Mouse (Mus musculus): ENCODE measurements around the gene Gm10271.
A peak's percentile ranks its signal among the peaks of the same experiment; 100 is the strongest.

Gene Gm10271

DNA sequence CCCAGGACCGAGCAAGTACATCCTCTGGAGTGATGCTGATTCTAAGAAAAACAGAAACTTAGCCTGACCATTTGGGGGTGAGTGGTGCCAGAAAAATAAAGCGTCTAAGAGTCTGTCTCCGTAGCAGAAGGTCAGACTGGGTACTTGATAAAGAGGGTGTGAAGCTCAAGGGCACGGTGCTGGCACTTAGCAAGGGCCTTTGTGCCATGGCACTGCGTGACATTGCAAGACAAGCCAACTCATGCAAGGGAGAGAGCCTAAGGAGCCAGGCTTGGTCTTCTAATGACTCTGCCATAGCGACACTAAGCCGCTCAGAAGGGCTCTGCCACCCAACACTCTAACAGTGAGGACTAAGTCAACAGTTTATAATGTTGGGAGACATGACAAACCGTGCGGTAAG is 6.4 kb upstream of the Gm10271 start:
- DNase-seq (ENCODE audit: low read depth, low spot score), result no peak

DNA sequence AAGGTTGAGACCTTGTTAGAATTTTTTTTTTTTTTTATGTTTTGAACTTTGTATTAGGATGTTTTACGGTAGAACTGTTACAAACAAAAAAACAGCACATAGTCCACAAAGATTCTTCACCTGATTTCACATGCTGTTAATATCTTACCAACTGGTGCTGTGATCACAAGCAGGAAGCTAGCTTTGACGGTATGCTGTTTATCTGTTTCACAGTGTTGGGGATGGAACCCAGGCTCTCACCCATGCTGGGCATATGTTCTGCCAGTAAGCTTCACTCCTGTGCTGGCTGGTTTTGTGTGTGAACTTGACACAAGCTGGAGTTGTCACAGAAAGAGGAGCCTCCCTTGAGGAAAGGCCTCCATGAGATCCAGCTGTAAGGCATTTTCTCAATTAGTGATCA is 5.4 kb upstream of the Gm10271 start:
- no peak for DNase-seq (ENCODE audit: low read depth, low spot score)

DNA sequence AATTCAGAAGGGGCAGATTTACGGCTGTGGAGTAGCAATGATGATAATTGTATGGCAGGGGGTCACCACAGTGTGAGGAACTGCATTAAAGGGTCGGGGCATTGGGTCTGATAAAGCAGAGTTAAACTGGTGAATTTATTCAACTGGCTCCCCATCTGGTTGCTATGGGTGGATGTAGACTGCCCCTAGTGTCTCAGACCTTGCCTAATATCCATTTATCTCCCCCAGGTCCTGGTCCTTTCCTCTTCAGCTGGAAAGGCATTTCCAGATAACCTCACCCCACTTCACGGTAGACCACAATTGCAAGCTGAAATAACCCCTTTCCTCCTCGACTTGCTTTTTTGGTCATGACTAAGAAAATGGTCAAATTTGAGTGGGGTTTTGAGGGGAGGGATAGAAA is 5.0 kb upstream of the Gm10271 start:
- DNase-seq (ENCODE audit: low read depth, low spot score), result no peak

DNA sequence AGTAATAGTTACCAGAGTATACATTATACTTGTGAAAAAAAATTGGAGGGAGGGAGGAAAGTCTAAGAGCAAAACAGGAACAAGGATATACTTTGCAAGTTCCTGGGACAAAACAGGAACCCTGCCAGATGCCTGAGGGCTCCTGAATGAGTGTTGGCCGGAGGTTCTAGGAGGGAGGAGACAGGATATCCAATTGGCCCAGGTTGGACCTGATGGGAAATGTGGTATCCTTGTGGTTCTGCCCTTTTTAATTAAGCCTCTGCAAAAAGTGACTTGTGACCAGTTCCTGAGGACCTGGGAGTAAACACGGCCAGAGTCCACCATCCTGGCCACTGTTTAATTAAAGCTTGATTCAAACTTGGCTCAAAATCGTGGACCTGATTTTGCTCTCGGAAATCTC is 3.7 kb downstream of the Gm10271 start:
- no peak for DNase-seq (ENCODE audit: low read depth, low spot score)

DNA sequence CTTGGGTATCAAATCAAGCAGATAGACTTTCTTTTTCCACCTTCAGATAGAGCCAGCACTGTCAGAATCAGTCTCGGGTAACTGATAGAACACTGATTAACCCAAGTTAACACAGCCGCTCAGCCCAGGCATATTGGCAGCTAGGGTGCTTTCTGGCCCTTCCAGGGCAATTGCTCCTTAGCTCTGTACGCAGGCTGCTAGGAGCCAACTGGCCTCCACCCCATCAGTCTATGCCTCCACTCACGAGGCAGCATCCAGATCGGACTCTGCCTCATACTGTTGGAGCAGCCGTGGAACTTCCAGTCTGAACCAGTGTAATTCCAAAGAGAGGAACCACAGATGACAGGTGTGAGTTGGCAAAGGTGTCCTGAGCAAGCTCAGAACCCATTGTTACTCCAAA is 6.3 kb downstream of the Gm10271 start:
- DNase-seq (ENCODE audit: low read depth, low spot score), result no peak

DNA sequence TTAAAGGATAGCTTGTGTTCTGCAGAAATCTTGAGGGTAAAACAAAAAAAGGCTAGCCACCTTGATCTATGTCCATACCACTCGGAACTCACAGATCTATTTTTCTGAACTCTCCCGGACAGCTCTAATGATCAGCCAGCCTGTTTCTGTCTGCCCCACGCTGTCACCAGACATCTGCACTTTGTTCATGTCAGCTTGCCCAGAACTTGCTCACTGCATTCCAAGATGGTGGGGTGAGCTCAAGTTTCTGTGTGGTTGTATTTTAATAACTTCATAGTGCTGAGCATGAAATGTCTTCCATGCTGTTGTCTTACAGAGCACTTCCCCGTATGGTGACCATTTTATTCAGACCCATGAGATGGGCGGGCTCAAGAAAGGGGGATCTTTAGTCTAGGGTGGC is 7.1 kb downstream of the Gm10271 start:
- DNase-seq (ENCODE audit: low read depth, low spot score), result peak; percentile 58

DNA sequence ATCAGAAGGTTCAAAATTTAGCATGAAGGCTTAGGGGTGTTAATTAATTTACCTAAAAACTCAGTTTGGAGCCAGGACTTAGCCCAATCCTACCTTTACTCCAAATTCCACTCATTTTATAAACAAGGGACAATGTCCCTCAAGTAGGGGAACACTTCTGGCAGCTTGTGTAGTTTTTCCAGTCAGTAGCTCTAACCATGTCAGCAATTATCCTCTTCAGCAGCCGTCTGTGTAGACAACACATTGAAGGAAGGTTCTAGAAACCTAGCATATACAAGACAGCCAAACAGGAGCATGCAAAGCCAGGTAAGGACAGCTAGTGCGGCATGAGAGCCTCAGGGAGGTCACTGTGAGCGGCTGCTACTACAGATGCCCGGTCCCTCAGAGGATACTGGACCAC is 7.8 kb downstream of the Gm10271 start:
- no peak for DNase-seq (ENCODE audit: low read depth, low spot score)

DNA sequence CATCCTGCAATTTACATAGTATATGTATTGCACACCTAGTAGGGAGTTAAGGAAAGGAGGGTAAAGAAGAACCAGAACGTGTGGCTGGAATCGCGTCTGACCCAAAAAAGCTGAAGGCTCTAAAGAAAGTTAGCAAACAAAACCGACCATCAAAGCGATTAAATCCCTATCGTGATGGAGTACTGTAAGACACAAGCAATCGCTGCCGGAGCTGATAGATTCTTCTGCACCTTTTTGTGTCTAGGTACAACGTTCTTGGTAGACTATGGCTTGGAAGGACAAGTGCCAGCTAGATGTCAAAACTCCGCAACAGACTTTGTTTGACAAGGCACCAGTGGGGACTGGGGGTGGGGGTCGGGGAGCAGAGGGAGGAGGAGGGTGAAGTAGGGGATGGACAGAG is 8.3 kb downstream of the Gm10271 start:
- DNase-seq (ENCODE audit: low read depth, low spot score), result no peak

DNA sequence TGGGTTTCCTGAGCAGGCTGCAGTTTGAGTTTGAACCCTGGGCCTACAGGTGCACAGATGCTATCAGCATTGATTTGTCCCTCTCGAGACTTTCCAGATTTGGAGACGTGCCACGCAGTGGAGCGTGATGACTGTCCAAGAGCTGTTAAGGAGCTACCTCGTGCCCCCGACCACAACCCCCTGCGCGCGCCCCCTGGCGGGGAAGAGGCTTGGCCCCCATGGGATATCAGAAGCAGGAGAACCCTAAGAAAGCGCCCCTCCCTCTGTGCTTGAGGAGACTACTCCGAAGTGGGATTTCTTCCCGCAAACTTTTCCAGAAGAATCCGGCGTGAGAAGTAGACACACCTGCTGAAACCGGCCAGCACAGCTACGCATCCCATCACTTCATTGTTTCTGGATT is 9.6 kb downstream of the Gm10271 start:
- no peak for DNase-seq (ENCODE audit: low read depth, low spot score)

DNA sequence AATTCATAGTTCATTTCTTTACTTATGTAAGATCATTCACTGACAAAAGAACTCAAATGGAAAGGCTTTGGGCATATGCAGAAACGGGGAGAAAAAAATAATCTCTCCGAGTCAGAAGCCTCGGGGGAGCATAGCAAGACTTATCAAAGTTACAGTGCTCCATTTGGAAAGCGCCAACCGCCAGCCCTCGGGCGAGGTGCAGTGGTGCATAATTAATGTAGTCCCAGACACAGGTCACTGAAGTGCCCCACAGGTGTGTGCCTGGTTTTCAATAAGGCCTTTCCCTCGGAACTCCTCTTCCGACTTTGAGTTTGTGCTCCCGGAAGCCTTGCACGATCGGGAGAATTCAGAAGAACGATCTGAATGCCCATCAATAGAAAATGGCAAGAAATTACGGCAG is 10.3 kb downstream of the Gm10271 start:
- DNase-seq (ENCODE audit: low read depth, low spot score), result no peak

DNA sequence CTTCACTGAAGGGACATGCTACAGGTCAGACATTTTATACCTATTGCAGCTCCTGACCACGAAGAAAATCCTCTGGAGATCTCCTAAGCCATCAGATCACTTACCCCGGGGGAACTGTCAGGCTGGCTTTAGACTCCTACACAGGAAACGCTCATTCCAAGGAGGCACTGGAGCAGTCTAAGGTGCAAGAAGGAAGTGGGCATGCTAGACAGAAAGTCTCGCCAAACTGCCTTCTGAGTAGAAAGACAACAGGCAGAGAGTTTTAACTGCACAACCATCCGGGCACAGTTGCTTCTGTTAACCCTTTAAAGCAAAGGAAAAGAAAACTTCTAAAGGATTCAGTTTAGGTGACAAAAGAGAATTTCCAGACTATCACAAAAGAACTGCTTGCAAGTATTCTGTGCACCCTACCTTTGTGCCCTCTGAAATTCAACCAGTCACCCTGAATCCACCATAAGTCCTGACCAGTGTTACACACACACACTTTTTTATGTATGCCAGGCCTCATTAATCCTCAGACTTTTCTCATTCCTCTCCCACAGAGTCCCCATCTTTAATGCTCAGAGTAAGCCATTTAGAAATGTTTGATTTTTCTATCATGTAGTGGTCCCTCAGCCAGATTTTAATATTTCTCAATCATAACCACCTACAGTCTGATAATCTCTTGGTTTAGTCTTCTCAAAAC is 14.4 kb downstream of the Gm10271 start:
- no peak for DNase-seq (ENCODE audit: low read depth, low spot score)

DNA sequence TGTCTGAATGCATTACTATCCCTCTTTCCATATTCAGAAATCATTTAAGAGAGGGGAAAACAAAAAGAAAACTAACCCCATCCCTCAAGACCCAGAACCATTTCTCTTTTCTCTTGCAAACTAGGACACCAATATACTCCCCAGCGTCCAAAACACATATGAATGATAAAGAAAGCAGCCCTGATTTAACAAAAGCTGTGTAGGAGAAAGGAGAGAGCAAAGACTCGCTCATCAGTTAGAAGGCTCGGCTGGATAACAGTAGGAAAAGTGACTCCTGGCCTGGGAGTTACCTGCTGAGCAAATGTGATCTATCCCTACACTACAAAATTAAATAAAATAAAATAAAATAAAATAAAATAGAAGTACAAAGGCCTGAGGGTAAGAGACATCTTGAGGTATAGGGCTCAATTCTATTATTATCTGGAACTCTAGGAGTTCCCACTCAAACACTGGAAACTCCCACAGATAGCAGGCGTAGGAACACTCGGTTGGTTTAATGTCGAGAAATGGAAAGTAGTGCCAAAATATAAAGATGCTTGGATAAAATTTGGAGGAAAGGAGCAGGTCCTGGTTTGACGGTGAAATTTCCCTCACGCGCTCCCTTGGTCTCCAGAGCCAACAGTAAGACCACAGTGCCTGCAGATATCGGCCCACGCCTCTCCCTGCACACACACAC is 15.8 kb downstream of the Gm10271 start:
- DNase-seq (ENCODE audit: low read depth, low spot score), result no peak

DNA sequence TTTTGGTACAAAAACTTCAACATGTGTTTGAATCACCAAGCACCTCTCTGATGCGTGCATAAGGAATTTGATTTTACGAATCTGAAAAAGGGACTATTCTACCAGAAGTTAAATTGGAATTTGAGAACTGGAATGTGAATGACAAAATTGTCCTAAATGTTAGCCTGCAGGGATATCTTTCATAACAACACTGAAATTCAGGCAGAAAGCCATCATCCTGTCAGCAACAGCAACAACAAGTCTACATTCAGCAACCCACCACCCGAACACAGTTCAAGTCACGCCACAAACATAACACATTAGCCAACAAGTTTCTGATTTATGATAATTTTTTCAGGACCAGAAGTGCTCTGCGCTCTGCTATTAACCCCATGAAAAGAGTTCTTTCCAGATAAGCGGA is 17.2 kb downstream of the Gm10271 start:
- no peak for DNase-seq (ENCODE audit: low read depth, low spot score)

DNA sequence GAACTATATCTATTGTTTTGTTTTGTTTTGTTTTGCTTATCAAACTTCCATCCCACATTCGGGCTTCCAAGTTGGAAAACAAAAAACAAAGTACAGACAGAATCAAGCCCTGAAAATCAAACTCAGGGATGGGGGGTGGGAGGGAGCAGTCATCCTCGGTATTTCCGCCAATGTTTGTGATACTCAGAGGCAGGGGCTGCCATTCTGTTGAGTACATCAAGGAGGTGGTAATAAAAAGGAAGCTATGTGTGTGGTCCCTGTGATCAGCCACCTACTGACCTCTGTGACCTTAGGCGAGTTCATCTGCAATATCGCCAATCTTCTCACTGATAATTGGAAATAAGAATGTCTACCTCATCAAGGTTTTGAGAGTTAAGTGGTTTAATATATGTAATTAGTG is 21.5 kb downstream of the Gm10271 start:
- no peak for DNase-seq (ENCODE audit: low read depth, low spot score)

DNA sequence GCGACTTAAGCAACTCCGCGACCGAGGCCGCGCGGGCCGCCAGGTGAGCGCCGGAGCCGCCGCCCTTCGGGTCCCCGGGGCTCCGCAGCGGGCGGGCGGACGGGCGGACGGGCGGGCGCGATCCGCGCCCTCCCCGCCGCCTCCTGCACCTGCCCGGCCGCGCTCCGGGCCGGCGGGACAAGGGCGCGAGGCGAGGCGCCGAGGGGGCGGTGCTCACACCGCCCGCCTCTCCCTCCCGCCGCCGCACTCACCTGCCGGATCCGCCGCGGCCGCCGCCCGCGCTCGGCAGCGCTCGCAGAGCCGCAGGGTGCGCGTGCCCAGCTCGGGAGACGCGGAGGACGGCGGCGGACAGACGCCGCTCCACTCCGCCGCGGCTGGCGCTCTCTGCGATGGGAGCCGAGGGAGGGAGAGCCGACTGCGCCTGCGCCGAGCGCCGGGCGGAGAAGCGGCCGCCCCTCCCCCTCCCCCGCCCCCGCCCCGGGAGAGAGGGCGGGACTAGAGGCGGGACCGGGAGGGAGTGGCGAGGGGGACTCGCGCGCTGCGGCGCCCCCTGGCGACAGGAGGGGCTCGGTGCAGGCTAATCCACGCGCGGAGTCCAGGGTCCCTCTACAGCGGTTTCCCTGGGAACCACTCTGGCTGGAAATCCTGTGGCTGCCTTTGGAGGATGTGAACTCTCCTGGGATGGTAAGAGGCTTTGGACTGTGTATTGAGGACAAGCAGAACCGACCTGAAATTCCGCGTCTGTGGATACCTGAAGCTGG is 22.2 kb downstream of the Gm10271 start, which contains the start of gene Rab3ip:
Gene Rab3ip (minus strand): TSS at position 761 of the 761 bp plus-strand sequence.
- DNase-seq (ENCODE audit: low read depth, low spot score), result peak; percentile 92

DNA sequence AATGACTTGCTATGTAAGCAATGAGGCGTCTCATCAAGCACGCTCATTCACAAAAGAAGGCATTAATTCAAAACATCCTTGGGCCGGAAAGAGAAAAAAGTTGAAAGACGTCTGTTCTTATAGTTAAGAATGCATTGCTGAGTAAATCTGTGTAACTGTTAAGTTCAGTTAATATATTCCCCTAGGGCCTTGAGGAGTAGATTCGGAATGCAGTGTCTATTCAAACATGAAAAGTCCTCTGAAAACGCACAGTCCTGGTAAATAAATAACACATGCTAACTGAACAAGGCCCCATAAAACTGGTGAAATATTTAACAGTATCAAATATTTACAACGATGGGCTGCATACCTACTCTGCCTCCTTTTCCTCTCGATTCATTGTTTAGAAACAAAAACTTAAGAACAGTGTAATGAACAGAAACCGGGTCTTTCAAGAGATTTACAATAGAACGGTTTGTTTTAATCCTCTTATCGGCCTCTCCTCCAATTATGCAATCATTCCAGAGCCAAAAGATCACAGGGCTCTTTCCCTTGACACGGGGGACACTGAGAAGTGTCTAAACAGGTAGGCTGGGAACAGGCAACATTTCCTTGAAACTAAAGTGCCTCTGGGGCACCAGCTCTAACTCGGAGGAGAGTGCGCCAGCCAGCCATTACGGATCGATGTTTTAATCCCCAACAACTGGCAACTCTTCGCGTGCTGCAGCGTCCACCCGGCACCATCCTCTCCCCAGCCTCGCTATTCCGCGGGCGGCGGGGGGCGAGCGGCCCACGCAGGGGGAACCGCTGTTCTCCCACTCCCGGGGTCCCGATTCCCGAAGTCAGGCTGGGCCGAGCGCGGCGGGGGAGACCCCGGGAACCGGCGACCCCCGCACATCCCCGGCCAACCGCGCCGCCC is 23.0 kb downstream of the Gm10271 start:
- DNase-seq (ENCODE audit: low read depth, low spot score), result no peak

DNA sequence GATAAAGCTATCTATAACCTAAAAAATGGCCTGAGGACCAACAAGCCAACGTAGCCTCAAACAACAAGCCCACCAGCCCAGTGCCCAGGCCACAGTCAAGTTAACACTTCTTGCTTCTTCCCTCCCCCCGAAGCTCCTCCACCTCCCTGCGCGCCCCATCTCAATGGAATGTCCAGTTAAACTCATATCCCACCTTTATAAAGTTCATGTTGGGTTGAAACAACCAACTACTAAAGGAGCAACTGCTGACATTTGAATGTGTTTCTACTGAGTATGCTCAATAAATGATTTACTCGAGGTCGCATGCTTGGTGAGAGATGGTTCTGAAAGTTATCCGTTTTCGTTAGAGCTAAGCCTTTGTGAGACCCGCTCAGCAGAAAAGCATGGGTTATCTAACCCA is 24.0 kb downstream of the Gm10271 start:
- no peak for DNase-seq (ENCODE audit: low read depth, low spot score)

DNA sequence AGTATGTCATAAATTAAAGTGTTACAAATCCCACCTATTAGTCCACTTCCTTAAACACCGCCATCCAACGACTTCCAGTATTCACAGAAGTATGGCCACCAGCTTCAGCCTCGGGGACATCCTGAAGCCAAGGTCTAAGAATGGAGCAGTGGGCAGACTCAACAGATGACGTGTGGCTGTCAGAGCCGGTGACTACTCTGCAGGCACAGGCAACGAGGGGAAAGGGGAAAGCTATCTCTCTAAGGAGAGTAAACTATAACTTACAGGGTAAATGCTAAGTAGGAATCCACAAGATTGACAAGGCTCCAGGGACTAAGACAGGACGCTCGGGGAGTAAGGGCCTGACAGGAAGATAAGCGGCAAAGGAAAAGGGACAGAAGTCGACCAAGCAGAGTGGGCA is 27.5 kb downstream of the Gm10271 start:
- no peak for DNase-seq (ENCODE audit: low read depth, low spot score)

DNA sequence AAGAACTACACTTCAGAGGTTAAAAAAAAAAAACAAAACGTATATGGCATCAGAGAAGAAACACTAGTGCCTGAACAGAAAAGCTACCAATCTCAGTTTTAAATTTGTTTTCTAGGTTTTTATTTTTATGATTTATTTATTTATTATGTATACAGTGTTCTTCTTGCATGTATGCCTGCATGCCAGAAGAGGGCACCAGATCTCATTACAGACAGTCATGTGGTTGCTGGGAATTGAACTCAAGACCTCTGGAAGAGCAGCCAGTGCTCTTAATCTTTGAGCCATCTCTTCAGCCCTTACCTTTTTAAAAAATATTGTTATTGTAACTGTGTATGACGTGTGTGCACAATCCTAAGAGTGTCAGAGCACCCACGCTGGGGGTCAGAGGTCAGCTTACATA is 28.3 kb downstream of the Gm10271 start:
- DNase-seq (ENCODE audit: low read depth, low spot score), result no peak

DNA sequence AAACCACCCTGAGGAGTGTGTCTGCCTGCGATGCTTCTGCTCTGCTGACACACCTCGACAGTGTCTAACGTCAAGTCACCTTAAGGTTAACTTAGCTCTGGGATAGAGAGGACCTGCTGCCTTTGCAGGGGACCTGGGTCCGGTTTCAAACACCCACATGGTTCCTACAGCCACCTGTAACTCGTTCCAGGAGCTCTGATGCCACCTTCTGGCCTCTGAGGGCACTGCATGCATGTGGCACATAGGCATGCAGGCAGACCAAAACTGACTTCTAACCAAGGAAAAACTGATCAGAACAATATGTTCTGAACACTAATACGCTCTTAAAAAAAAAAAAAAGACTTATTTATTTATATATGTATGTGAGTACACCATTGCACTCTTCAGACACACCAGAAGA is 29.4 kb downstream of the Gm10271 start:
- no peak for DNase-seq (ENCODE audit: low read depth, low spot score)

DNA sequence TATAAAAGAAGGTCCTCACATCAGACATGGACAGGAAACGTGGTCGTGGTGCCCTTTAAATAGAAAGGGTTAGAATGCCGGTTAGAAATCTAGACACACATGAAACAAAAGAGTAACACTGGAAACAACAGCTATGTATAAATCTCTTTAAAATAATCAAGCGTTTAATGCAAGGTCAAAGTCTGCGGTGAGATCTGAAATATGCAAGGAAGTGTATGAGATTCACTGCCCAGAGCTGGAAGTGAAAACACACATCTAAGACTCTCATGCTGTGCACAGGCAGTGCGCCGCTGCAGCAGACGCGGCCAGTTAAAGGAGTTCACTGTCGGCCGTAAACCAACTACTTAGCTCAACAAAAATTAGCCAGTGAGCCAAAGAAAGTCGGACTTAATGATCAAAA is 37.4 kb downstream of the Gm10271 start:
- DNase-seq (ENCODE audit: low read depth, low spot score), result no peak

DNA sequence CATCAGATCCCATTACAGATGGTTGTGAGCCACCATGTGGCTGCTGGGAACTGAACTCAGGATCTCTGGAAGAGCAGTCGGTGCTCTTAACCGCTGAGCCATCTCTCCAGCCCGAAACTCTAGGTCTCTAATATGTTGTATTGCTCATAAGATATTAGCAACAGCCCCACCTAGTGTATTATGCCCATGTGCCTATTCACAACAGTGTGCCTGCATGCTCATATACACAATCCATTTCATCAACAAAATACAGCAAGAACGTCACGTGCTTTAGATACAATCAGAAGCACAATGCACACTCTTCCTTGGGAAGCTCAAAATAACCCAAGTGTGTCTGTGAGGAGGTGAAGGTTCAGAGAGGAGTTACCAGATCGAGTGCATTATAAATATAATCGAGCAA is 38.6 kb downstream of the Gm10271 start:
- no peak for DNase-seq (ENCODE audit: low read depth, low spot score)

Measured in mesoderm, embryonic 11.5 days (tissue).